Mouse (Mus musculus) retina, postnatal 1 day (tissue): ENCODE results near the gene Gper1.

ENCODE experiments used
- DNase-seq: peaks from one replicate; pipeline ENCODE4 v3.0.0-alpha.2; 2012

Gper1 gene

GRCm38 (mm10) chr5:139391309-139391990 lies 31.5 kb upstream of the Gper1 start:
- DNase-seq, result no peak

DNA sequence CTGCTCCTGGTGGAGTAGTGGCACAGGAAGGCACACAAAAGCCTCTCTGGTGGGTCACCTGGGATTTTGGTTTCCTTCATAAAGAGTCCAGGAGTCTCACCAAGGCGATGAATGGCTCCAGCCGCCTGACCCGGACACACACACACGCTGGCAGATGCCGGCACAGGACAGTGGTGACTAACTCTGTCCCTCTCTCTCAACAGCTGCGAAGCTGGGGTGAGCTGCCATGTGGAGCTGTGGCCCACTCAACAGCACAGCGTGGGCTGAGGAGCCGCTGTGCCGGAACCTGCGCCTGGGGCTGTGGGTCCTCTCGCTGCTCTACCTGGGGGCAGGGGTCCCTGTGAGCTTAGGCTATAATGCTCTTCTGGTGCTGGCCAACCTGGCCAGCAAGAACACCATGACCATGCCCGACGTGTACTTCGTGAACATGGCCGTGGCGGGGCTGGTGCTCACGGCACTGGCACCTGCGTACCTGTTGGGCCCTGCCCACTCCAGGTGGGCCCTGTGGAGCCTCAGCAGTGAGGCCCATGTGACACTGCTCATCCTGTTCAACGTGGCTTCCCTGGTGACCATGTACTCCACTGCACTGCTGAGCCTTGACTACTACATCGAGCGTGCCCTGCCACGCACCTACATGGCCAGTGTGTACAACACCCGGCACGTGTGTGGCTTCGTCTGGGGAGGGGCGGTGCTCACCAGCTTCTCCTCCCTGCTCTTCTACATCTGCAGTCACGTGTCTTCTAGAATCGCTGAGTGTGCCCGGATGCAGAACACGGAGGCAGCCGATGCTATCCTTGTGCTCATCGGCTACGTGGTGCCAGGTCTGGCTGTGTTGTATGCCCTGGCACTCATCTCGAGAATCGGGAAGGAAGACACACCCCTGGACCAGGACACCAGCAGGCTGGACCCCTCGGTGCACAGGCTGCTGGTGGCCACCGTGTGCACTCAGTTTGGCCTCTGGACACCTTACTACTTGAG lies 30.4 kb upstream of the Gper1 start:
- DNase-seq, result no peak

DNA sequence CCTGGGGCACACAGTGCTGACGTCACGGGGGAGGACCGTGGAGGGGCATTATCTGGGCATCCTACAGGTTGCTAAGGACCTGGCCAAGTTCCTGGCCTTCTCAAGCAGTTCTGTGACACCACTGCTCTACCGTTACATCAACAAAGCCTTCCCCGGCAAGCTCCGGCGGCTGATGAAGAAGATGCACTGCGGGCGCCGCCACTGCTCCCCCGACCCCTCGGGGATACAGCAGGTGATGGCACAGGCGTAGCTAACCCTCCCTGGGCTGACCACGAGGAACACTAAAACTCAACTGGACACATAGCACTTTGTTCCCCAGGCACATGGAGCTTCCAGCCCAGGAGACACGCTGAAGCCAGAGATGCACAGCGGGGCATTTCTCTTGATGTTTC lies 29.8 kb upstream of the Gper1 start:
- no peak for DNase-seq

DNA sequence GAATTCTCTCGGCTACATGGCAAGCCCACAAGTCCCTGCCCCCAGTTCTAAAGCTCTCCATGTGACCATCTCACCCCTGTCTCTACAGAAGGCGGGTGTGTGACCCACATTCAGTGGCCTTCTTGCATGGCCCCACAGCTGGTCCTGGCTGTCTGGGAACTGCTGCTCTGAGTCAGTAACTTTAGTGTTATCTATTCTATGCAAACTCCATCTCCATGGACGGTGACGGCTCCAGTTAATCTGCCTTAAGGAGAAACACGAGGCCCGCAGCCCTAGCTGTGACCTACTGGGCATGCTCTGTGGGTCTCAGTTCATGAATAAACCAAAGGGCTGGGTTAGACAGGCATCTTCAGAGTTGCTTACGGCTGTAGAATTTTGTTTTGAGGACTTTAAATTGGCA lies 28.6 kb upstream of the Gper1 start:
- DNase-seq, result peak; percentile 64

- DNase-seq, result no peak
Observed at GRCm38 (mm10) chr5:139395528-139395927, 27.4 kb upstream of the Gper1 start.

DNA sequence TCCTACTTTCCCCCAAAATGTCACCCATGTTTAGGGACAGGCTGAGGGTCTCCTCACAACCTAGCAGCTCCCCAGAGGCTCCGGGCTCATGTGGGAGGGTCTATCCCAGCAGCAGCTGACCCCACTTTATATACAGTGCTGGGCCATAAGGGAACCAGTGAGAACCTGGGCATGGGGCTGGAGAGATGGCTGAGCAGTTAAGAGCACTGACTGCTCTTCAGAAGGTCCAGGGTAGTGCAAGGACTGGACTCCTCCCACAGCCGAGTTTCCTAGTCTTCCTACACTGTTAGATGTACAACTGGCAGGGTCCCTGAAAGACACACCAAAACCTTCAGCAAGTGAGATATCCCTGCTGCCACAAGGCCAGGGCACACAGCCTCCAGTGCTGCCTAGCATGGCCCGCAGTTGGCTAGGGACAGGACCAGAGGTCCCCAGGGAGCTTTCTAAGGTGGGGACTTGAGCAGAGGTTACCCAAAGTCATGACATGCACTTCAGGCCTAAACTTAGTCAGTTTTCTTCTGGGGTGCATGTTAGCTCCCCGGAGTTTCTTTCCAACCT lies 25.5 kb upstream of the Gper1 start:
- no peak for DNase-seq

DNA sequence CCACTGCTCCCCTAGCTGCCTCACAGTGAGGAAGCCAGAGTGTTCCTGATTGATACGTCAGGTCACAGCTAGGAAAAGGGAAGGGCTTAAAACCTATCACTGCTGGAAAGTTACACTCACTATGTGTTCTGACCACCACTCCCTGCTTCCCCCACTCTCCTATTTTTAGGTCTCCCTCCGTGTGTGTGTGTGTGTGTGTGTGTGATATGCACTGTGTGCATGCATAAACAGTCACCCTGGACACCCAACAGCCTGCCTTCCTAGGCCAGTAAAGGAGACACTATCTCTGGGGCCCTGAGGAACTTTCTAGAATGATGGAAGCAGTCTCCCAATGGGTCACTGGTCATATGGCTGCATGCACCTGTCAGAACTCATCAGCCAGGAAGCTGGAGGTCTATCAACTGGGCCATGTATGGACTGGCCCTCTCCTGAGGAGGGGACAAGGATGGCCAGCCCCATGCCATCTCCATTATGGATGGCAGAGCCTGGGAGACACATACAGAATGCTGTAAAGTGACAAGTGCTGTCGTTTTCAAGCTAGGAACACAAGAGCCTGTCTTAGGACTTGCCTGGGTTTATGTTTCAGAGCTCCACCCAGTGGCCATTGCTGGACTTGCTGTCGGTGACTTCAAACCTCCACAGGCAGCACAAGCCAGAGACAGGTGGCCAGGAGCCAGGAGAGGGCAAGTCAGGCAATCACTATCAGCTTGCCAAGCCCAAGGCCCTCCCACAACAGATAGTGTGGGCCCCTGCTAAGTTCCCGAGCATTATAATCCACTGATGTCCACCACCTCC lies 24.8 kb upstream of the Gper1 start:
- DNase-seq, result peak; percentile 92

DNA sequence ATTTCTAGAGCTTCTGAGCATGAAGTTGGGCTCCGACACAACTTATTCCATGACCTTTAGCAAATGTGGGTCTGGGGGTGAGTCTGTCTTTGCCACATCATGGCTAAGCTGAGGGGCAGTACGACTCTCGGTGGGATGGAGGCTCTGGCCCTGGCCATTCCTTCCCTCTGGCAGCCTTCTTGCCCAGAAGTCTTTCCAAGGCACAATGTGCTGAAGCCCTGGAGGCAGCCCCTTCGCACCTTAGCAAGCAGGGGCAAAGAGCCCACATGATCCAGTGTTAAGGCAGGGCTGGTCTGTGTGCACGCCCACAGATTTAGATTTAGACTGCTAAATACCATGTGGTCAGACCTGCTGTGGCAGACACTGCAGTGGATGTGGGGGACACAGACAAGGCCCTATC lies 24.2 kb upstream of the Gper1 start:
- DNase-seq, result no peak

GRCm38 (mm10) chr5:139399991-139400390 lies 23.0 kb upstream of the Gper1 start:
- DNase-seq, result no peak

- DNase-seq, result no peak
Observed at GRCm38 (mm10) chr5:139402106-139402505, 20.8 kb upstream of the Gper1 start.

DNA sequence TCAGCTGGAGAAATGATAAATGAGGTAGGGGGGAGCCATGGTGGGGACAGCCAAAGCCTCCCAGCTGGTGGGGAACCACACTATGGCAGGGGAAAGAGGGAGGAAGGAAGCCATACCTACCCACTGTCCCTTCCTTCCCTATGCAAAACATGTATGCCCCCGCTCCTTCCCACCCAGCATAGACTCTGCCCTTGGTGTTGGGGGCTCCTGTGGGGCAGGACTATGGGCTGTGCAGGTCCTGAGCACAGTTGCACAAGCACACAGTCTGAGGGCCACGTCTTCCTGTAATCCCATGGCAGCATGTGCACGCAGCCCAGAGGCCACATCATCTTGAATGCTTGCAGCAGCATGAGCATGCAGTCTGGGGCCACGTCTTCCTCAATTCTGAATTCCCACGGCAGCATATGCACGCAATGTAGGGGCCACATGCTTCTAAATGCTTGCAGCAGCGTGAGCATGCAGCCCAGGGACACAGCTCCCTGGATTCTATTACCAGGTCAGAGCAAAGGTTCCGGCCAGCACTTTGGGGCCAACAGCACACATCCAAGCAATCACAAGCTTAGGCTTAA lies 19.2 kb upstream of the Gper1 start:
- no peak for DNase-seq

DNA sequence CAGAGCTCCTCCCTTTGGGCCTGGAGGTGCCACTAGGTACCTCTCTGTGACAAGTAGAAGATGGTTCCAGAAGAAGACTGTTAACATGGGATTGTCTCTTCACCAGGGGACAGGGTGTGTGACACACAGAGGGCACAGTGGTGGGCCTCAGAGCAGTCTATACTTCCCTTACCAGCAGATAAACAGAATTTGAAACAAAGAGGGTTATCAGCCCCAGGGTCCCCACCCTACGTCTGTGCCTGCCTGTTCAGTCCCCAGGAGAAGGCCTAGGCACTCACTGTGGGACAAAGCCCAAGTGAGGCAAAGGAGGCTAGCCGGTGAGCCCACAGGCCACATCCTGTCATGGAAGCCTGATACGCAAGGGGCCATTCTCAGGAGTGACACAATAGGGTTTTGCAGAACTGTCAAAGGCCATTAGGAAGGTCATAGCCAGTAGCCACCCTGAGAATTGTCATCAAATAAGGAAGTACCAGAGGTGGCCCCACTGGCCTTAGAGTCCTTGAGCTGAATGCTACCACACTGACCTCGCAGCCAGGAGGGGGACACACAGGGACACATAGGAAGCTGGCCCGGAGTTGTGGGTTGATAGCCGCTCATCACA lies 18.1 kb upstream of the Gper1 start, which contains the start of gene C130050O18Rik:
Gene C130050O18Rik, plus strand, starts transcription at position 480 of the 601 bp plus-strand sequence.
- DNase-seq, result no peak

- no peak for DNase-seq
Observed at GRCm38 (mm10) chr5:139405478-139405877, 17.5 kb upstream of the Gper1 start.

DNA sequence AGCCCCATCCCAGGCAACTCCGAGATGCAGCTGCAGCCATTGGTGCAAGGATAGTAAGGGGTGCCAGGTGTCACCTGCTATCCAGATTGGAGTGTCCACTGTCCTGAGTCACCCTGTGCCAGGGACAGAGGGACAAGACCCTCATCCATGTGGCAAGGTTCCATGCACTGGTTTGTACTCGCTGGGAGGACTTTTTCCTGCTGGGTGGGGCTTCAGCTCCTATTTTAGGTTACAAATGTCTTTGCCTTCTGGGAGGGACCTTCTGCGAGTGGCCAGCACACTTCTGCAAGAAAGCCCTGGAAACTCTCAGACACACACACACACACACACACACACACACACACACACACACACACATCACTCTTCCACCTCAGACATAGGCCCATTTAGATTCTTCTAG lies 17.0 kb upstream of the Gper1 start:
- DNase-seq, result no peak

DNA sequence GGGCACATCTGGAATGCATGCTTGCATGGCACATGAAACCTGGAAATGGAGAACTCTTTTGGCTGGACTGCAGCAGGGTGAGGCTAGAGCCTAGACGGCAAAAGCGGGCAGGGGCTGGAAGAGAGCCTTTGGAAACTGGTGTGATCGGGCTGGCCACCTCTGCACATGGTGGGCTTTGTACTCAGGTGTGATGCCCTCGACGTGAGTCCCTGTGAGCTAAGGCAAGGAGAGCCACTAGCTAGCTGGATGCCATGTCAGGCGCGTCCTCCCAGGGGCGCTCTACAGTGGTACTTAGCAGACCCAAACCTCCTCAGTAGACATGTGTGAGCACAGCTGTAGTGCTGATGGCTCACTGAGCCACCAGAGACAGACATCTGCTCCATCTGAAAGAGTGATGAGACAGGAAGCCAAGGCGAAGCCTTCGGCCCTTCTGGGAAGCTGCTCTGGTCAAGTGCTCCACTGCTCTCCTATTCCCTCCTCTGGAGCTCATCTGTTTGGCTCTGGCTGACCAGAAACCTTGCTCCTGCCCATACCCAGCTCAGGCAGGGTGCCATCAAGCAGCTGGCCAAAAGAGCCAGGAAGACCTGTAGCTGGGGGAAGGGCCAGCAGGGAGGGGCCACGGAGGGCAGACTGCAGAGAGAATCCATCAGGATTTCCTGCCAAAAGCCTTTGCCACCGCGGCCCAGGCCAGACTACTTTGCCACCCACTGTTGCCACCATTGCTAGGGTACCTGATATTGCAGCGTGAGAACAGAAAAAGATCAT lies 15.6 kb upstream of the Gper1 start:
- DNase-seq, result no peak

DNA sequence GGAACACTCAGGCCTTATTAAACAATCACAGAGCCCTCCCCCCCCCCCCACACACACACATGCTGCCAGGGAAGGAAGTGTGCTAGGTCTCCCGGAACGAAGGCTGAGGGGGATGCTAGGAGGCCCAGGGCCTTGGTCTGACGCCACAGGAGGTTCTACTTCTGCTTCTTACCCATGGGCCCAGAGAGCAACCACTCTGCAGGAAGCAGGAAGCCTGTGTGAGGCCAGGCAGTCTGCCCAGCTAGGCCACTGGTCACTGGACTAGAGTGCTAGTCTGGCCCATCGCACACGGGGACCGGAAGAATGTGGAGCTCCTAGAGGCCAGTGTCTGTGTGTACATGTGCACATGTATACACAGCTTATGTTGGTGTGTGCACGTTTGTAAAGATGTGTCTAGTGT lies 14.4 kb upstream of the Gper1 start:
- DNase-seq, result no peak

DNA sequence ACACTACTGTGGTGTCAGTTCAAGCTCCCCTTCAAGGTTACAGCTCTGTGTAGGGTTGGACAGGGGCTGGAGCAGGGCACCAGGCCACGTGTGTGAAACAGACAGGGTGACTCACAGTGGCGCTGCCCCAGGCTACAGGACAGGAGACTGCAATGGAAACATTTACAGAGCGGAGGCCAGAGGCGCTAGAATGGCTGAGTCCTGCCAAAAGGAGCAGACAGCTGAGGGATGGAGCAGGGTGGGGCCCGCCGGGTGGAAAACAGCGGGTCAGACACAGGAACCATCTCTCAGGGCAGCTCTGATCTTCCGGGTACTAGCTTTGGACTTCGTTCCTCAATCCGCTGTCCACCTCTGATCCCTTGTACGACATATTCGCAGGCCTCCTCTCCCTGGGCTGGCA lies 13.5 kb upstream of the Gper1 start:
- DNase-seq, result no peak

DNA sequence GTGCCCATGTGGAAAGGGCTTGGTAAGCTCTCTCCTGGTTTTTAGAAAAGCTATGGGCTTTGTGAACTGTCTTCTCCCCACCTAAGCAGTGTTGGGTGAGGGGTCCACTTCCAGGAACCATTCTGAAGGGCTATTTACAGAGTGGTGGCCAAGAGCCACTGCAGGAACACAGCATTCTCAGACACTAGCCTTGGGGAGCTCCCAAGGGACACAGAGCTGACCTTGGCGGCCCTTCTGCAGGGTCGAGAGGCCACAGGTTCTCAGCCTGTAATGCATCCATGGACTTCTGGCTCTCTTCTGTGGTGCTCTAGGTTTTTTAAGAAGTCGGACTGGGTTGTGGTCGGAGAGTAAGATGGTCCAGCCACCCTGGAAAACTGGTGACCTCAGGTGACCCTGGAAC lies 12.9 kb upstream of the Gper1 start:
- DNase-seq, result no peak

DNA sequence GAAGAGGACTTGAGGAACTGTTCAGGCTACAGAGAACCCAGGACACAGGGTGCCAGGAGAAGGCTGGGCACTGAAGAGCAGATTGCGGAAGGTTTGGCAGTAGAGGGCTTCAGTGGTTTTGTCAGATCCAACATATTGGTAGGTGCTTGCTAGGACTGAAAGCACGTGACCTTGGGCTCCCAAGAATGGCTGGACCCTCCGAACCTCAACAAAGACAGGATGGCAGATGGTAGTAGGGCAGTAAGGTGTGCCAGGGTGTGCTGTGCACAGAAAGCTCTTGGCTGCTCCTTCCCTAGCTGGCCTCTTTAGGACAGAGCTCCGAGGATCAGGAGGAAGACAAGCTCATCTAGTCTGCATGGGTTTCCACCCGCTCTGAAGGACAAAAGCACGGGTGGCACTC lies 11.8 kb upstream of the Gper1 start:
- DNase-seq, result no peak

GRCm38 (mm10) chr5:139411665-139412314 lies 11.2 kb upstream of the Gper1 start:
- peak; percentile 54 for DNase-seq

GRCm38 (mm10) chr5:139413545-139413944 lies 9.4 kb upstream of the Gper1 start:
- no peak for DNase-seq
